Mouse (Mus musculus) spleen, postnatal 4 days (tissue): Measurements from ENCODE around the gene Kcnk15.
A peak's percentile ranks its signal among the peaks of the same experiment; 100 is the strongest.

Source experiments
- DNase-seq, 2 experiments: peaks; one replicate each; pipeline ENCODE4 v3.0.0; 2022; ENCODE audit warnings: low spot score in 2 of 2

Gene Kcnk15

GRCm38 (mm10) chr2:163853461-163853901, at the start of gene Kcnk15:
Kcnk15 (plus strand) TSS chr2:163853651.
- no peak for DNase-seq

GRCm38 (mm10) chr2:163803838-163804237, 49.6 kb upstream of the Kcnk15 start:
- DNase-seq: no peak

GRCm38 (mm10) chr2:163809166-163809565, 44.3 kb upstream of the Kcnk15 start:
- DNase-seq: no peak

DNA sequence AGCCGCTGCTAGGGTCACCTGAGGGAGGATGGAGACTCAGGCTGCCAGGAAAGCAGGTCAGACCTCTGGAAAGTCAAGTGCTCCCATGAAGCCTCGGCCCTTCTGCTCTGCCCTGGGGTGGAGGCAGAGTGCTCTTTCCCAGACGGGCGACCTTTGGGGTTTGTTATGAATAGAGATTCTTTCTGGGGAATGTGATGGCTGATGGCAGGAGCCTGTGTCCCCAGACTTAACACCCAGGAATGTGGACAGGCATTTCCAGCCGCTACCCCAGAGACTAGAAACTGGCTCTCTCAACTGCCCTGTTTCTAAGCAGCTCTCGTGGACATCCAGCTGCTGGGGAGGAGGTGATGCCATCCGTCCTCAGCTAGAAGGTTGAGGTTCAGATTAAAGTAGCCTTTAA, 43.7 kb upstream of the Kcnk15 start:
- no peak for DNase-seq

DNA sequence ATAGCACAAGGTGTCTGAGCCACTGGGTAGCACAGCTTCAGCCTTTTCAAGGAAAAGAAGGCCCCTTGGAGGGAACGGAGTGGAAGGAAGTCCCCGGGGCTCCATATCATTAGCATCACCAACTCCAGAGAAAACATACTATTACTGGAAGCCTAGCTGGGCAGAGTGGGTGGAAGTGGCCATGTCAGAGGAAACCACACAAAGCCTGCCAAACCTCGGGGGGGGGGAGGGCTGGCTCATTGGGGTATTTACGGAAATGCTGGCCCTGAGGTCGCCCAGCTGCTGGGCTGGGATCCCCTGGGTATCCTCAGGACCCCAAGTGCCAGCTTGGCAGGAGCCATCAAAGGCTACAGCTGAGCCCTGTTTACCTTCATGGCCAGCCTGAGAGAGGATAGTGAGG, 40.4 kb upstream of the Kcnk15 start:
- DNase-seq: no peak

DNA sequence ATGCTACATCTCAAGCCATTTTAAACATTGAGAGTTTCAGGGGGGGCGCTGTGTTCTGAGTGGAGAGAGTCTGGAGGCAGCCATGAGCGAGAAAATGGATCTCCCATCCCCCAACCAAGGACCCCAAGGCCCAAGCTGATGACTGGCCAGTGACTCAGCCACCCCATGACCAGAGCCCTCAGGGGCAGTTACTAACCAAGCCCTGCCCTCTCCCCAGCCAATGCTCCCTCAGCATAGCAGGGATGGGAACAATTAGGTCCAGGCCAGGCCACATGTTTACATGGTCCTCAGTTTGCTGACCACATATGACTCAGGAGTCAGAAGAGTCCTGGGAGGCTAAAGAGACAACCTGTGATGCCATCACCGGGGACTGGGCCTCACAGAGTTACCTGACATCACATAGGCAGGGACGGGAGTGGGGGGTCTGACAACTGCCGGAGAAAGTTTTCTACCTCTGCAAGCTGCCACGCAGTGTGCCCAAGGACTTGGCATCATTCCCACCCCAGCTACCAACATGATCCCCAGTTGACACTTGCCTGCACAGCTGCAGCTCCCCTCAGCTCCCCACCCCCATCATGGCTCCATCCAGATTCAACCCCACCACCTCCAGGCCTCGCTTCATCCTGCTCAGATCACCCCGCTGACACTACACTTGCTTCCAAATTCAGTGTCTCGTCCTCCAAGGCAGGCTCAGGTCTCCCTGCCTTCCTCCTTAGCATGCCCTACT, 38.5 kb upstream of the Kcnk15 start:
- no peak for DNase-seq

GRCm38 (mm10) chr2:163820607-163821006, 32.8 kb upstream of the Kcnk15 start, which contains the start of gene Ccn5:
Ccn5 (plus strand) TSS chr2:163820861.
- no peak for DNase-seq

DNA sequence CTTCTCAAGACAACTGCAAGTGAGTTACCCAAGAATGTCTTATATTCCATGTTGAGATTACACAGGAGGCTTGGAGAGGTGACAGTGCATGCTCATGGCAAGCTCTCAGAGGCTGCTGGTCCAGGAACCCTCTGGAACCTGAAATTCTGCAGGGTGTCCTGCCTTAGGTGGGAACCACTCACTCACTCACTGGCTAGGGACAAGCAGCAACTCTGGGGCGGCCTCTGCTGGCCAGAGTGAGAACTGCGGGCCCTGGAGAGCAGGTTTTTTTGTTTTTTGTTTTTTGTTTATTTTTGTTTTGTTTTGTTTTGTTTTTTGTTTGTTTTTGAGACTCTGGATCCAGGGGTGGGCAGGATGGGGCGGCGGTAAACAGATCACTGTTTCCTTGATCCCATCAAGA, 30.2 kb upstream of the Kcnk15 start:
- DNase-seq: peak; percentile 23 to 78

DNA sequence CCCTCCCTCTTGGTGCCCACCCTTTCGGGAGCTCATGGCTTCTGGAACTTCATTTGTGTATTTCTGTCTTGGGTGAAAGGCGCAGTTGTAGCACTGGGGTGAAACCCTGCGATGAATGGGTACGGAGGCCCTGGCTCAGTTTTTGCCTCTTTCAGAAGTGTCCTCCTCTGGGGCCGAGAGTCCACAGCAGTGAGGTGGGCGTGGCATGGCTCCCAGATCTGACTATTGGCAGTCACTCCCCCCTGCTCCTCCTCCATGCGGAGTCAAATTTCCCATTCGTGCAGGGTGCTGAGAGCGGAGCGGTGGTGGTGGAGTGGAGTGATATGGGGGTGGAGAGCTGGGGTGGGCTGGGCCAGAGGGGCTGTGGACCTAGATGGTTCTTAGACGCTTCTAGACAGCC, 29.7 kb upstream of the Kcnk15 start:
- no peak for DNase-seq

DNA sequence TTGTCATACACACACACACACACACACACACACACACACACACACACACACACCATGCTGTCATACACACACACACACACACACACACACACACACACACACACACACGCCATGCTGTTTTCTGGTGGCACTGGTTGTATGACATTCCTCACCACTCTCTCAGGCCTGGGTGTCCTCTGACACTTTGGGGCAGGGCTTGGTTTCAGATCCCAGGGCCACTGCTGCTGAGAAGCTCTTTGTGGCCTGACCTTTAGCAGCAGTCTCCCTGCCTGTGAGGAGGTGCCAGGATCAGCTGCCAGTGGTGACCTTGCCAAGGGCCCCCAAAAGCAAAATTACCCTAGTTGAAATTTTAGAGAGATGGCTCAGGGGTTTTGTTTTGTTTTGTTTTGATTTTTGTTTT, 27.6 kb upstream of the Kcnk15 start:
- DNase-seq: no peak

GRCm38 (mm10) chr2:163826494-163826893, 27.0 kb upstream of the Kcnk15 start:
- DNase-seq: no peak

DNA sequence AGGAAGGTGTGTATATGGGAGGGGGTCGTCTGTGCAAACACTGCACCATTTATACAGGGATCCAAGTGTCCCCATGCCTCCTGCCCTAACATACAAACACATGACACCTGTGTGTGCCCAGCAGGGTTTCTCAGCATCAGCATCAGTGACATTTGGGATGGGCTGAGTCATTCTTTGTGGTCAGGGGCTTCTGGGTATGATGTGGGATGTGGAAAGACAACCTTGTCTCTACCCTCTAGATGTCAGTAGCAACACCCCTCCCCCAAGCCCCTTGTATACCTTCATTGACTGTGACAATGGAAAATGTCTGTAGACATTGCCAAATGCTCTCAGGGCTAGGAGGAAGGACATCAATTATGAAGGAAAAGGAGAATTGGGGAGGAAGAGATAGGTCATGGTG, 22.3 kb upstream of the Kcnk15 start:
- no peak for DNase-seq

DNA sequence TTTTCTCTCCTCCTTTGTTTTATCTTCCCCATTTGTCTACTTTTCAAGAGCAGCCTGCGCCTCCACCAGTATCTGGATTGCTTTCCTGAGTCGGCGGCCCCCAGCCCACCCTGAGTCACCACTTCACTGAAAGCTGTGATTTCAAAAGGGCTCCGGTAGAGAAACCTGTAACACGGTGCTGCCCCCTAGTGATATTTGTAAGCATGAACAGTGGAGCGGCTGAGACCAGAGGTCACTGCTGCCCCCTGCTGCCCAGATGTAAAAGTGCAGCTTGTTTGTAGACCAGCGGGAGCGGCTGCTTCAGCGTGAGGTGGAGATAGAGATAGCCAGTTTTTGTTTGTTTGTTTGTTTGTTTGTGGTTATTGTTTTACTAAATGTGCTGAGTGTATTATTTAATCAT, 15.4 kb upstream of the Kcnk15 start:
- peak; percentile 63 to 87 for DNase-seq

DNA sequence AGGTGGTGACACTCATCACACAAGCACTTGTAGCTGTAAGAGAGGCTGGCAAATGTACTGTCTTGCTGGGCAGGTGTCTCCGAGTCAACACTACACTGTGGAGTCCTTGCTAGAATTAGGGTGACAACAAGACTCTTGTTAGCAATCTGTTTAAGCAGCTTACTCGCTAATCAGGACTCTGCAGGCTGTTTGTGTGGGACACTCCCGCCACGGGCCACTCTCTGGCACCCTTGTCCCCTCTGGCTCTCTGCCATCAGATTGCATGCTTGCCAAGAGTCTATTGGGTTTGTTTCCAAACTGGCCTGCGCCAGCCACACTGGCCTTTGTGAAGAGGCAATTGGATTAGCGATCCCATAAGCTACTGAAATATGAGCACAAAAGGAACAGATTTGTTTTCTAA, 13.9 kb upstream of the Kcnk15 start:
- DNase-seq: no peak

DNA sequence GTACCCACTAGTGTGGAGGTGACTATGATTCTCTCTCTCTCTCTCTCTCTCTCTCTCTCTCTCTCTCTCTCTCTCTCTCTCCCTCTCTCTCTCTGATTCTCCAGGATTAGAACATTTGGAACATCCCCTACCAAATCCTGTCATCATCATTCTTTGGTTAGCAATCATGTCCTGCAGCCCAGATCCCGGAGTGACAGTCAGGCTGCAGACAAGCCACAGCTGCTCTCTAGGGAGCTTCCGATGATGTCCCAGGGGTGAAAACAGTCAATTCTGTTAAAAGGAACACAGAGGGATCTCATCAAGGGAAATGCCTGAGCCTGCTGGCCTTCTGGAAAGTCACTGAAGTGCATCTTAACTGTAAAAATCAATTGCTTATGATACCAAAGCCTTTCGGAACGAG, 11.4 kb upstream of the Kcnk15 start:
- DNase-seq: no peak

DNA sequence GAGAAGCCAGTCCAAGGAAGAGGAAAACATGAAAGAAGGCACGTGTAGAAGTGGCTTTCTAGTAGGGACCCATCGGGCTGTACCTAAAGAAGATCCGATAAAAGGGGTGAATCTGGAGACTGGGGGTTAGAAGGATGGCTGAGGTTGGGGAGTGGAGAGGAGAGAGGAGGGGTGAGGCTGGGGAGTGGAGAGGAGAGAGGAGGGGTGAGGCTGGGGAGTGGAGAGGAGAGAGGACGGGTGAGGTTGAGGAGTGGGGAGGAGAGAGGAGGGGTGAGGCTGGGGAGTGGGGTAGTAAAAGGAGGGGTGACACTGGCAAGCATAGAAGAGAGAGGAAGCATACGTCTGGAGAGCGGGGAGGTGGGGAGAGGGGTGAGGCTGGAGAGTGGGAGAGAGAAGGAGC, 3.8 kb downstream of the Kcnk15 start:
- no peak for DNase-seq

DNA sequence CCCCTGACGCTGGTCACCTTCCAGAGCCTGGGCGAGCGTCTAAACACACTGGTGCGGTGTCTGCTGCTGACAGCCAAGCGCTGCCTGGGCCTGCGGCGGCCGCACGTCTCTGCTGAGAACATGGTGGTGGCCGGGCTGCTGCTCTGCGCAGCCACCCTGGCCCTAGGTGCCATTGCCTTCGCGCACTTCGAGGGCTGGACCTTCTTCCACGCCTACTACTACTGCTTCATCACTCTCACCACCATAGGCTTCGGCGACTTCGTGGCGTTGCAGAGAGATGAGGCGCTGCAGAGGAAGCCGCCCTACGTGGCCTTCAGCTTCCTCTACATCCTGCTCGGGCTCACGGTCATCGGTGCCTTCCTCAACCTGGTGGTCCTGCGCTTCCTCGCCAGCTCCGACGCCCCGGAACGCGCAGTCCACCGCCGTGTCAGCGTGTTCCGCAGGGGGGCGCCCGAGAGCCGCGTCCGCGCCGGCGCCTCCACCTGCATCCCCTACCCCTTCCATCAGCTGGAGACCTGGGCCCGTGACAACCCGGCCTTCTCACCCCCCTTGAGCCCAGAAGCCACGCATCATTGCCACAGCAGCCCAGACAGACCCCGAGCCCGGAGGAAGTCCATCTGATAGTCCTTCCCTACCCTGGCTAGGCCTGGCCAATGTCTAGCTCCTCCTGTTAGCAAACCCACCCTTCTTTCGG, 5.0 kb downstream of the Kcnk15 start:
- peak in 1 of 2 experiments; percentile 79 for DNase-seq

GRCm38 (mm10) chr2:163865311-163865710, 11.9 kb downstream of the Kcnk15 start:
- no peak for DNase-seq

DNA sequence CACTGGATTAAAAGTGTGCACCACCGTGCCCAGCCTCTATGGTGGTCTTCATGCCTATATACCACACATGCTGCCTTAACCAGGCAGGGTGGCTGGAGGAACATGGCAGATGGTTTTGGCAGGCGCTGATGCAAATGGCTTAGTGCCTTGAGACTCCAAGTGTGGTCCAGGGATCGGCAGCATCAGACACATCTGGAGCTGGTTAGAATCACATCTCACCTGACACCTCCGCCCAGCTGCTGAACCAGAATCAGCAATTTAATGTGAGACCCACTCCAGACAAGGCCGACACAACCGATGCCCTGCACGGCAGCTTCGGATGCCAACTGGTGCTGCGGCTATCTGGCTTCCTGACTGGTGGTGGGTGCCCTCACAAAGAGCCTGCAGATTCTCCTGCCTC, 12.6 kb downstream of the Kcnk15 start:
- no peak for DNase-seq

GRCm38 (mm10) chr2:163869783-163870182, 16.3 kb downstream of the Kcnk15 start:
- no peak for DNase-seq

GRCm38 (mm10) chr2:163871266-163871665, 17.8 kb downstream of the Kcnk15 start:
- no peak for DNase-seq

DNA sequence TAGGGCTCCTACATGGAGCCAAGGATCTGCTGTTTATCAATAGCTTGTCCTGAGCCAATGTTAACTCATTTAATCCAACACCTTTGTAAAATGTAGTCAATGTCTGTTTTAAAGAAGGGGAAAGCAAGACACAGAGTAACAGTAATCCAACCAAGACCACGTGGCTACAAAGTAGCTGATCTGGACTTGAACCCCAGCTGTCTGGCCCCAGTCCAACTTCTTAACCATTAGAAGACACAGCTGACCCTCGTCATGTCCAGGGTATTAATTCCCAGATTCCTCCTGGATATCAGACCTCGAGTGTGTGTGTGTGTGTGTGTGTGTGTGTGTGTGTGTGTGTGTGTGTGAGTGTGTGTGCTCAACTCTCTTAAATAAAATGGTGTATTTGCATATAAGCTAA, 18.5 kb downstream of the Kcnk15 start:
- DNase-seq: no peak

DNA sequence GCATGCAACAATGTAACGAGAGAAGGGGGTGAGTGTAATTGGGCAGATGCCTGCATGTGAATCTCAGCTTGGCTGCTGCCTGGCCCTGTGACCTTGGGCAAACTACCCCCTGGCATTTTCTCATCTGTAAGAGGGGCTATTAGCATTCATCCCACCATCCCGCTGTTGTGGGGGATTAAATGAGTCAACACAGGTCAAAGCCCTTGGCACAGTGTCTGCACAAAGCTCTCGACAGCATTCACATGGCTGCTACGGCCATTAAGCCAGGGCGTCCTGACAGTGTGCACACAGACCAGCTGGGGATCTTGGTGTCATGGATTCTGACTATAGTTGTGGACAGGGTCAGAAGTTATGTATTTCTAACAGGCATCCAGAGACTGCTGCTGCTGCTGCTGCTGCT, 21.4 kb downstream of the Kcnk15 start:
- no peak for DNase-seq
